Mouse (Mus musculus) thymus, adult 2 months (tissue): ENCODE data around the gene Slc4a4.

Experiments used
- CTCF ChIP-seq: fragments of 200-500 bp; IDR thresholded peaks from 2 replicates; pipeline ENCODE4 v1.5.1; 2012; ENCODE audit warnings: mild to moderate bottlenecking, control low read depth, low read length, moderate library complexity, borderline replicate concordance; ENCODE audit not compliant: control insufficient read depth, poor library complexity, insufficient read depth; ENCODE audit errors: extremely low read depth
- POLR2A ChIP-seq: fragments of 200-500 bp; IDR thresholded peaks from 2 replicates; pipeline ENCODE4 v1.6.1; 2012; ENCODE audit warnings: mild to moderate bottlenecking, low read length, control low read depth, moderate library complexity; ENCODE audit not compliant: control insufficient read depth, poor library complexity, insufficient read depth; ENCODE audit errors: extremely low read depth

GRCm38 (mm10) chr5:88960342-88961105 is 73.9 kb downstream of the Slc4a4 start:
- no peak for TF ChIP-seq CTCF
- no peak for TF ChIP-seq POLR2A
